Mouse (Mus musculus): ENCODE results near the gene Atg9a.
"Not testable (repeated sequence)": the region's sequence is repeated elsewhere in the genome, so short reads cannot be mapped to it uniquely, and the experiment has no call there.

Gene Atg9a

DNA sequence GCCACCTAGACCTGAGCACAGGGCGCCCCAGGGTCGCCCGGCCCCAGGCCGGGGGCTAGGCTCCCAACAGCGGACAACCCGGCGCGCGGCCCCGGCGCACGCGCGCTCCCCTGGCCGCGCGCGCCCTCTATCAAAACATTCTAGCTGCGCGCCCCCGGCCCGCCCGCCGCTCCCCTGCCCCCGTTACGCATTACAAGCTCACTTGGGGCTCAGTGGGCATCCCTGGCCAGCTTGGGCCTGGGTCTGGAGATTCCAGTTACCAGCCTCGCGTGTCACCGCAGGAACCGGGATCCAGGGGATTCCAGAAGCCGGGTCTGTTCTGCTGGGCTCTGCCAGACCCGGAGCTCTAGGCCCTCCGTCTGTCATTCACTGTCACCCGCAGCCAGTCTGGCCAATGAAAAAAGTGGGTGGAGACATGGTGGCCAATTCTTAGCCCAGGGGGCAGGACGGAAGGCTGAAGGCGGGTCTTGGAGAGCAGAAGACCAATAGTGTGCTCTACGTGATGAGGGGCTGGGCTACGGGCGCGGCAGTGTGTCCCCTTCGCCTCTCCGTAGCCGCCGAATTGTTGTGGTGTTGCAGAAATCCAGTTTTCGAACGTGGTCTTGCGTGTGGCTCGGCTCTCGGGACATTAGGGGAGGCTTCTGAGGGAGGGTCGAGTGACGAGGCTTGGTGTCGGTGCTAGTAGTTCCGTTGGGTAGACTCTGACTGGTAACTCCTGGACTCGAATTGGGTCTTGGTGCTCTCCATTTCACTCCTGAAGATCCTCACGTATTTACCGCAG lies at the start of gene Atg9a, which contains the start of gene Ankzf1:
Gene Atg9a, minus strand, starts transcription at position 575 of the 781 bp plus-strand sequence.
Gene Ankzf1, plus strand, starts transcription at position 530 of the 781 bp plus-strand sequence.
- peak; percentile 93 to 95 for DNase-seq (ENCODE audit: low spot score in 2 of 2)

DNA sequence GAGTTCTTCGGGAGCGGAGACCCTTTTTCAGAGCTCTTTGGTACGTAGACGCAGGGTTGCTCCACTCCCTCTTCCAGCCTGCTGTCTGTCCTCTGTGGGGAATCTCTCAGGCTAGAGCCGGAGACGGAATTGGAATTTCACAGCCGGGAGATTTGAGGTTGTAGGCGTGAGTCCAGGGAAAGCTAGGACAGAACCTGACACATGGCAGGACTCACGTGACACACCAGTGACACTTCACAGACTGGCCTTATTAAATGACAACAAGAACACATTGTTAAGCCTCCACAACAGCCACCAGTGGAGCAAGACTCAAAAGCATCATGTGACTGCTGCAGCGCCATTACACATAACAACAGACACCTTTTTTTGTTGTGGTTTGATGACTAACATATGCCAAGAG lies 47.6 kb upstream of the Atg9a start:
- no peak for DNase-seq (ENCODE audit: low spot score in 2 of 2)

DNA sequence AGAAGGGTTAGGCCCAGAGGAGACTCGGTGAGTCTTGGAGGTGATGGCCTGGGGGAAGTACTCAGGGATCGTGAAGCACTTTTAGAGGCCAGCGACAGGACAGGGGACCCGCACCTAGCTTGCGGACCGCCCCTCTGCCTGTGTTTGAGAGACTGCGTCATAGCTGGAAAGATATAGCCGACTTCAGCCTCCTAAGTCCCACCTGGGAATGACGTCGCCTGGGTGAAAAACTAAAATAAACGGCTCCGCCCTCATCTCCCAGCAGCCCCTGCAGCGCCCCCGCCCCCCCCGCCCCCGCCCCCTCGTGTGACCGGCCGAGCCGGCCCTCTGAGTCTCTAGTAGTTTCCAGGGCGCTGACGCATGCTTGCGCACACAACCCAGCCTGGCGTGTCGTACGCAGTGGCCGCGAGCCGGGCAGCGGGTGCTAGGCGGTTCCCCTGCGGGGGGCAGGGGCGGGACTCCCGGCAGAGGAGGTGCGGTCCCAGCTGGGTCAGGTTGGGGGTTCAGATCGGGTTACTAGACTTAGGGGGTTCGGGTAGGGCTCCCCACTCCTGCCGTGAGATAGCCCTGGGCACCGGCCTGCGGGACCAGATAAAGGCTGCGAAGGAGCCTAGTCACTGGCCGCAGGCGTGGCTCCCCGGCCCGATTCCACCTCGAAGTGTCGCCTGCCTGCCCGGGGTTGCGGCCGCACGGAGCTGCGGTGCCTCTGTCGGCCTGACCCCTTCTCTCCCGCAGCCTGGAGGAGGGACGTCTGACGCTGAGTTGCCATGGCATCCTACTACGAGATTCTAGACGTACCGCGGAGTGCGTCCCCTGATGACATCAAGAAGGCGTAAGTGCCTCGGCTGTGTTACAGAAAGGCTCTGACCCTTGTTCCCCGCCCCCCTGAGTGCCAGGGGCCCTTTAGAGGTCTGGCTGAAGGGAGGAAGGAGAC lies 44.4 kb upstream of the Atg9a start, which contains the start of gene Dnajb2:
Gene Dnajb2, plus strand, starts transcription at position 290 of the 934 bp plus-strand sequence.
- DNase-seq (ENCODE audit: low spot score in 2 of 2), result peak; percentile 91 to 92

DNA sequence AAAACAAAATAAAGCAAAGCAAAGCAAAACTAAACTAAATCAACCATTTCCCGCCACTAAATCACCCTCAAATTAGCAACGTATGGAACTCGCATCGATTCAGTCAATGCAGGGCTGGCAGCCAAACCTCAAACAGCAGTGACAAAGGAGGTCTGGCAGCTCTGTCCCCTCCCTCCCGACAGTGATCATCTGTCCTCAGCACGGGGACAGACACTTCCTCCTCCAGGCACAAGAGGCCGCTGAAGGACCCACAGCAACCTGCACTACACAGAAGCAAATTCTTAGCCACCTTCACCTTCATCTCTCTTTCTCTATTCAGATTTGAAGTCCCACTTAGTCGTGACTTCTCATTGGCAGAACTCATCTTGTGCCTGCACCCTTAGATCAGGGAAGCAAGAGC lies 42.6 kb upstream of the Atg9a start:
- peak; percentile 75 to 79 for DNase-seq (ENCODE audit: low spot score in 2 of 2)

DNA sequence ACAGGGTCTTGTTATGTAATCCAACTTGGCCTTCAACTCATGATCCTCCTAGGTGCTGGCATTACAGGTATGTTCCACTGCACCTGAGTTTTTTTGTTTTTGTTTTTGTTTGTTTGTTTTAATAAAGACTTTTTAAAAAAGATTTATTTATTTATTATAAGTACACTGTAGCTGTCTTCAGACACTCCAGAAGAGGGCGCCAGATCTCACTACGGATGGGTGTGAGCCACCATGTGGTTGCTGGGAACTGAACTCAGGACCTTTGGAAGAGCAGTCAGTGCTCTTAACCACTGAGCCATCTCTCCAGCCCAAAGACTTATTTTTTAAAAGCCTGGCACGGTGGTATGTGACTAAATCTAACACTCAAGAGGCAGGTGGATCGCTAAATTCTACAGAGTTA lies 40.5 kb upstream of the Atg9a start:
- not testable (repeated sequence) for DNase-seq (ENCODE audit: low spot score in 2 of 2)

DNA sequence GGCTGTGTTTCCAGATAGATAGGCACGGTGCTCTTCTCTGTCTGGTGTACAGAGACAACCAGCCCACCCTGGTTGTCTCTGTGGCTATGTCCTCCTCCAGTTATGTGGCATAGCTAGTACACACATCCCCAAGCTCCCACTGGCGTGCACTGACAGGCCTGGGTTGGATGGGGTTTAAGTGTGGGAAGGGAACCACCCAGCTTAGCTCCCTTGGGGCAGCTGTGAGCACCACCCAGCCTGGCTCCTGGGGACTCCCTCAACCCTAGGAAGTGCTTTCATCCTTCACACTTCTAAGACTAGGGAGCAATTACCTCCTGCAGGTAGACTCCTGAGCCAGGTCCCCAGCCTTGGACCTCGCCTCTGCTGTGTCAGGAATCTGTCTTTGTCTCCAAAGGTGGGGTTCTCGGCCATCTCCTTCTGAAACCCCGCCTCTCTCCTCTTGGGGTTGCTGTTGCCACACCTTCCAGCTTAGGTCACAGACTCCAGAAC lies 39.7 kb upstream of the Atg9a start, which contains the start of gene A630095N17Rik:
Gene A630095N17Rik, minus strand, starts transcription at position 439 of the 489 bp plus-strand sequence.
- no peak for DNase-seq (ENCODE audit: low spot score in 2 of 2)

DNA sequence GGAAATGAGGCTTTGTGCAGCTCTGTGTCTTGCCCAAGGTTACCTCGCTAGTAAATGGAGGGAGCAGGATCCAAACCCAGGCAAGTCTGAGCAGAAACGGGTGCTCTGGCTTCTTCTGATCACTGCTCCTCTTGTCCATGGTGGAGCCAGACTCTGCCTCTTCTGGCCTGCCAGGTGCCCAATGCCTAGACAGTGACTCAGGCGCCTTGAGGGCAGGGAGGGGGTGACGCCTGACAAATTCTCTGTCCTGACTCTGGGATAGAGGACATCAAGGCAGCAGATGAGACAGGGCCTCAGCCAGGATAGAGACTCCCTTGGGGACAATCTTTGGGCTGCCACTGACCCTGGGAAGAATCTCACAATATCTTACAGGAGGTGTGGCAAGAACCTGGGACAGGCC lies 39.2 kb upstream of the Atg9a start:
- DNase-seq (ENCODE audit: low spot score in 2 of 2), result no peak

DNA sequence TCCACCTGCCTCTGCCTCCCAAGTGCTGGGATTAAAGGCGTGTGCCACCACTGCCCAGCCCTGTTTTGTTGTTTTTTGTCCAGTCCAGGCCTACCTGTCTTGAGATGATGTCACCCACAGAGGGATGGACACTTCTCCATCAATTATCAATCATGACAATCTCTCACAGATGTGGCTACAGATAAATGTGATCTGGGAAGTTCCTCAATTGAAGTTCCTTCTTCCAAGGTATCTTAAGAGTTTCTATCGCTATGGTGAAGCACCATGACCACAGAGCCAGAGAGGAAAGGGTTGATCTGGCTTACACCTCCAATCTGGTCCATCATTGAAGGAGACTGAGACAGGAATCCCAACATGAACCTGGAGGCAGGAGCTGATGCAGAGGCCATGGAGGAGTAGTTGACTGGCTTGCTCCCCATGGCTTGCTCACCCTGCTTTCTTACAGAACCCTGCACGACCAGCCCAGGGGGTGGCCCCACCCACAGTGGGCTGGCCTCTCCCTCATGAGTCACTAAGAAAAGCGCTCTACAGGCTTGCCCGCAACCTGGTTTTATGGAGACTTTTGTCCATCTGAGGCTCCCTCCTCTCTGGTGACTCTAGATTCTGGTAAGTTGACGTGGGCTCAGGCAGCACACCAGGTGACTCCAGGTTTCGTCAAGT lies 38.5 kb upstream of the Atg9a start:
- no peak for DNase-seq (ENCODE audit: low spot score in 2 of 2)

DNA sequence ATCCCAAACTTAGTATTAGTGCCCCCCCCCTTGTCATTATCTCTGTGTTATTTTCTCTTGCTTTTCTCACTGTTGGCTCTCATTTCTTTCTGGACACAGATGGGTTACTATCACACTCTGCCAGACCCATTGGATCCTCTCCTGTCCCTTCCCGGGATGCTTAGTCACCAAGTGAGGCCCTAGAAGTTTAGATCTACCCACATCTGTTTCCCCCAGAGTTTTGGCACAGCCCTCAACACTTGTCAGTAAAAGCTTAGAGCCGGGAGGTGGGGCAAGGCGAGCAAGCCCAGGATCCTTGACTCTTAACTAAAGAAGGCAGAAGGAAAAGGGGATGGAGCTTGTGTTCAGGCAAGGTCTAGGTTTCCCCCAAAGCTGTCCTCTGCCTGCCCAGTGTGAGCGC lies 37.2 kb upstream of the Atg9a start:
- DNase-seq (ENCODE audit: low spot score in 2 of 2), result no peak

DNA sequence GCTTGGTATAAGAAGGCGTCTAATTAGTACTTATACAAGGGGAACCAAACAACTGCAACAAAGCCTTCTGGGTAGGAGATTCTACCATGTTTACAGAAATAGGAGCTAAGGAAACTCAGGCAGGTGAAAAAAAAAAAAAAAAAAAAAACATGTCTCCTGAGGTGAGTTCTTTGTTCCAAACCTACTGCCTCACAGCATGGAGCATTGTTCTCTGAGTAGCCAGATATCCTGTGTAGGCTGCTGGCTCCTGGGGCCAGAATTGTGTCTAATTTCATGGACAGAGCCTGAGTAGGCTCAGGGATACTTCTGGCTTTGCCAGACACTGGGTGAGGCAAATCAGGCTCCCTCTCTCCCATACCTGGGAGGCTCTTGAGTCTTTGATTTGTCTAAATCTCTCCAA lies 35.7 kb upstream of the Atg9a start:
- no peak for DNase-seq (ENCODE audit: low spot score in 2 of 2)

DNA sequence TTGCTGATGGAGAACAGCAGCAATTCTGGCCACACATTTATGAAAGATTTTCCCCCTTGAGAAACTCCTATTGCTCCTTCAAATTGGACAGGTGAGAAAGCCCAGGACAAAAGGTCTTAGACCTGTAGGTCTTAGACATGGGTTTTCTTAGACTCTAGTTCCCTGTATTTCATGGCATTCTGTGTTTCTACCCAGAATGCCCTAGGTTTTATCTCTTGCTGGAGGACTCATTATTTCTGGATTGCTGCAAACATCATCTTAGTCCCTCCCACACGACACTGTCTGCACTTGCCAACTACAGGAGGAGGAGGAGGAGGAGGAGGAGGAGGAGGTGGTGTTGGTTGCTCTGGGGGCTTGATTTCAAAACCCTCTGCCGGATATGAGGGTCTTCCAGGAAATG lies 34.1 kb upstream of the Atg9a start:
- DNase-seq (ENCODE audit: low spot score in 2 of 2), result no peak

DNA sequence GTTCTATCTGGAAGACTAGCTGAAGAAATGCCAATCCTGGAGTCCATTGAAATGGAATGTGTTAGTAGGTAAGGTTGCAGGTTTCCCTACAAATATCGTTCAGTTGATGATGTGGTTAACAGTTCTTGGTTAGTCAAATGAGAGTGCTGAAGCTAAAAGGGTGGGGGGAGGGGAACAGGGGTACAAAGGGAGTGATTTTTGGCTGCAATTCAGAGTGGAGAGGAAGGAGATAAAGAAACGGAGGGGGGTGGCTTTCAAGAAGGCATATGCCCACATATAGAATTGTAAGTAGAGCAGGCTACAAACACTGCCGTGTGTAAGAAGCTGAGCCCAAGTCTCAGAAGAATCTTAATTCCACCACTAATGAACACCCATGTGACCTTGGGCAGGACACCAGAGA lies 33.5 kb upstream of the Atg9a start:
- no peak for DNase-seq (ENCODE audit: low spot score in 2 of 2)

DNA sequence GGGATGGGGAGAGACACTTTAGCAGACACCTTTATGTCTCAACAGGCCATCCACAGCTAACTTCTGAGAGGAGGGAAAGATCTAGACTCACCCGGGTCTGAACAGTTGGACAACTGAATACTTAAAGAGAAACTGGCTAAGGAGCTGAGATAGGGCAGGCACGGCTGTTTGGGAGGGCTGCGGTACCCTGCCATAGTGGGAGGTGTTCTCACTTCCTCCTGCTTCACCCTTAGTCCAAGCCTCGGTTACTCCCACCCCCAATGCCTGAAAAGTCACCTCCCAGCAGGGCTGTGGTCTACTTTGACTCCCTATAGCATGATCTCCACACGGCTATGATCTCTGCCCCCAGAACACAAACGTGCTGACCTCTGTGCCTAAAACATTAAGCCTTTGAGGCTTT lies 31.5 kb upstream of the Atg9a start:
- DNase-seq (ENCODE audit: low spot score in 2 of 2), result no peak

DNA sequence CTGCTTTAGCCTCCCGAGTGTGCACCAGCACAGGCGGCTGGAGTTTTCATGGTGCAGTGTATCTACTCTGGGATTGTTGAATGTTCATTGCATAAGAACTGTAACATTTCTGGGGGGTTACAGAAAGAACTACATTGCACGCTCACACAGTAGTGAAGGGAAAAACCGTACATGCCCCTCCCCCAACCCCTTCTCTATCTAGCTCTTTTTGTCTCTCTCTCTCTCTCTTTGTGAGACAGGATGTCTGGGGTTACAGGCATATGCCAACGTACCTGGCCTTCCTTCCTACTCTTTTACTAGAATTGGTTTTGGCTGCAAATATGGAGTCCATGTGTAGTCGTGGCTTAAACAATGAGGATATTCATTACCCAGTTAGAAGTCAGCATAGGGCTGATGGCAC lies 30.9 kb upstream of the Atg9a start:
- no peak for DNase-seq (ENCODE audit: low spot score in 2 of 2)

DNA sequence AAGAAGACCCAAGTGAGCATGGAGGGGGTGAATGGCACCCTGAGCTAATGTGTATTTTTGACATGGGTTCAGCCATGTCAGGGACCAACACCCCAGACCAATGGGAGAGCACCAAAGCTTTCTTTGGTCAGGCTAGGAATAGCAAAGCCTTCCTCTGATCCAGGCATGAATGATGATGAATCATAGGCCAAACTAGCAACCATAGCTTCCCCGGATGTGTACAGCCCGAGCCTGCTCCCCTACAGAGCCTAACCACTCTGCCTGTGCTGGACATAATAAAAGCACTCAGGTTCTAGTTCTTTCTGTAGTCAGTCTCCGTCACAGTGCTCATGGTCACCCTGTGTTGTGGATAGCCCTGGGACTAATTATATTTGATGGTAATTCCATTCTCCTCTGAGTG lies 29.5 kb upstream of the Atg9a start:
- DNase-seq (ENCODE audit: low spot score in 2 of 2), result no peak

DNA sequence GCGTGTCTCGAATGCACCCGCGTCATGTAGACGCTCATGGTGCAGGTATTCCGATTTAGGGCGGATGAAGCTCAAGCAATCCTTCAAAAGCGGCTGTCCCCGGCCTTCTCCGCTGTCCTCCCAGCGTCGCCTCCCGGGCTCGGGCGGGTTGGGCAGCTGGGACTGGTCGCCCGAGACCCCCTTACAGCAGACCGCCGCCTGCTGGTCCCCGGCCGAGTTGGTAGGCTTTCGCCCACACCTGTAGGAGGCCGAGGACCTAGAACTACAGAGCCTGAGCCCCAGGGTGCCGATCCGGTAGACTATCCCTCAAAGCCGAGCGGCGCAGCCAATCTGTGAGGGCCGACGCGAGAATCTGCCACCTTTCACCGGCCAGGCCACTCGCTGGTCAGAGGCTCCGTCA lies 27.5 kb upstream of the Atg9a start, which contains the start of gene Tuba4a:
Gene Tuba4a, minus strand, starts transcription at position 335 of the 400 bp plus-strand sequence.
- DNase-seq (ENCODE audit: low spot score in 2 of 2), result no peak

DNA sequence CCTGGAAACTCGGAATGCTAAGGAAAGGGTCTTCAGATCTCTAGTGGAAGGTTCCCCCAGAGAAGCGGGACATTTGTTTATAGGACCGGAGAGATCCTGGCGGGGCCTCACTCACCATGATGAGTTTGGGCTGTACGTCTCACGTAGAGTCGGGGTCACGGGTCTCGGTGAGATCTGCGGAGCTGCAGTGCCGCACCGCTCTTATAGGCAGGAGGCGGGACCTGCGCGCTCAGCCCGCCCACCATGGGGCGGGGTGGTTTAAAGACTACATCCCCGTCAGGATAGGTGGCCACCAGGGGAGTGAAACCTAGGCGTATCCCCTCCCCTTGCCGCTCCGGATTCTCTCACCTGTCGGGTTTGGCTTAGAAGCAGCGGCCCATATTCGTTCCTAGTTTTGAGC lies 27.1 kb upstream of the Atg9a start:
- DNase-seq (ENCODE audit: low spot score in 2 of 2), result peak; percentile 92 to 96

DNA sequence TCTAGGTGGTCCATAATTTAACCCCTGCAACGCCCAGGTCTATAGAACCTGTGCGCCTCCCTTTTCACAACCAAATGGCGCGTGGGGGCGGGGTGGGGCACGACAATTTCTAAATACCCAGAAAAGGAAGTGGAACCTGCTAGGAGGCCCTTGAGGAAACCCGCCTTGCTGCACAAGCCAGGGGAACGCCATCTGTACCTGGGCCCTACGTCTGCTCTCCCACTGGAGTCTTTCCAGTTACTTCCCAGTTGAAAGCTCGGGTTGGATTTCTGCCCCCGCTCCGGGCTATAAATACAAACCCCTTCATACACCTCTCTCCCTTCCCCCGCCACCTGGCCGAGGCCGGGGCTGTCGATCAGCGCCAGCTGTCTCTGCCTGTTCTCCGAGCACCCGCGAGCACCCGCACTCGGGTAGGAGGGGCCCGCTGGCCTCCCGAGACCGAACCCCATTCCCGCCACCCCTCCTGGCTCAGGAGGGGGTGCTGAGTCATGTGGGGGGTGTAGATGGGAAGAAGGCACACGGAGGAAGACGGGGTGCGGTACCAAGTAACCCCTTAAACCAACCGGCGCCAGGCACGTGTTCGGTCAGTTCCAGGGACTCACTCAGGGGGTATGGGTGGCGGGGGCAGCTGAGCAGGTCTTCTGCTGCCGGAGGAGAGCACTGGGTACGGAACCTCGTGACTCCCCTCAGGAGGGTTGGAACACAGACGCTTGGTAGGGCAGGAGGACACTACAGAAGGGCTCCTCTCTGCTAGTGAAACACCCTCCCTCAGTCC lies 26.4 kb upstream of the Atg9a start:
- DNase-seq (ENCODE audit: low spot score in 2 of 2), result peak; percentile 36 to 67

DNA sequence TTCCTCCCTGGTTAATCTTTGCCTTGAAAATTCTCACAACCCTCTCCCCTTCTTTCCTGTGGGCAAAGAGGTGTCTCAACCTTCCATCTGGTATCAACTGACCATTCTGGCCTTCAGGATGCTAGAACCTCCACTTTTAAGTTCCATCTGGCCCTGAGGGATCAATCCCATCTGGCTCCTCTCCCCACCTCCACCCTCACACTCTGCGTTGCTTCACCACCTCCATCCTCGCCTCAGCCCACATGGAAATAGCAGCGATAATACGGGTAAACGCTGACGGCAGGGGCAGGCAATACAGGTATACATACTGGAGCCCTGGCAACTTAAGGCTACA lies 25.9 kb upstream of the Atg9a start:
- DNase-seq (ENCODE audit: low spot score in 2 of 2), result no peak

DNA sequence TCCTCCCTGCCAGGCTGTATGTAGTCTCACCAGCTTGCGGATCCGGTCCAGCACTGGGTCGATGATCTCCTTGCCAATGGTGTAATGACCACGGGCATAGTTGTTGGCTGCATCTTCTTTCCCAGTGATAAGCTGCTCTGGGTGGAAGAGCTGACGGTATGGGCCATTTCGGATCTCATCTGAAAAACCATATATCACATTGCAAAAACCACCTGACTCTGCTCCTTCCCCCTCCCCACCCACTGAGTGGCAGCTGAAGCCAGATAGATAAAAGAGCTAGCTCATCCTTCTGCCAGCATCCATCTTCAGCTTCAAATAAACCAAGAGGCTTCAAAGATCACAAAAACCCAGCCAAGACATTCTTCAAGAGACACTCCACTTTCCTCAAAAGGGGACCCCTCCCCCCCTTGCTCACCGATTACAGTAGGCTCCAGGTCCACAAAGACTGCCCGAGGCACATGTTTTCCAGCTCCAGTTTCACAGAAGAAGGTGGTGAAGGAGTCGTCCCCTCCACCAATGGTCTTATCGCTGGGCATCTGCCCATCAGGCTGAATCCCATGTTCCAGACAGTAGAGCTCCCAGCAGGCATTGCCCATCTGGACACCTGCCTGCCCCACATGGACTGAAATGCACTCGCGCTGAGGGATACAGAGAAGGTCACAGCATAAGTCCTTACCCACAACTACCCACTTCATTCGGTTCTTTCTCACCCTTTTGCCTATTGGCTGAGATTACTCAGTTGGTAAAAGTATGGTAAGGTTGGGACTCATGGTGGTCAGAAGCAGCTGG lies 25.0 kb upstream of the Atg9a start:
- DNase-seq (ENCODE audit: low spot score in 2 of 2), result no peak

All from natural killer cell, adult 2 months (primary cell).